Mouse (Mus musculus): ENCODE data around the gene Ube2q2. TPM values are rescaled to one million over a fixed set of nuclear protein-coding genes. Genes with fewer than 3 reads are reported as not detected.
"Not testable (repeated sequence)": the region's sequence is repeated elsewhere in the genome, so short reads cannot be mapped to it uniquely, and the experiment has no call there.

Ube2q2 gene
- polyA plus RNA-seq, 1 experiment from 2014 or later, result 41.3 TPM

DNA sequence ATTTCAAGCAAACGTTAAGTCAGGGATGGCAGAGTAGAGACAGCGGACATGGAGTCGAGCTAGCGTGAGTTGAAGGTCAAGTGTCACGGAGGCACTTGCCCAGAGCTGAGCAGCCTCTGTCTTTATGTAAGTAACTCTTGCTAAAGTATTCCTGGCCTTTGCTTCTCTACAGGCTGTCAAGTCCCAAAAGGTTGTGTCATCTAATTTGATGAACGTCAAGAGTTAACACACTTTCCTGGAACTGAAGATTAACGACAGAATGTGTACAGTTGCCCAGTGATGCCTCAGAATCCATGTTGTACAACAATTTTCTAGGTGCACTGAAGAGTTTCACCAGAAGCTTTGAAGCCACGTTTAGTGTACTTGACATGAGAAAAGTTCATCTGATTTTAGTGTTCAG is 97.8 kb downstream of the Ube2q2 start:
- Histone ChIP-seq H3K36me3 (no peaks in the 10 kb centered on the region), H3K27me3 (no peaks in the 10 kb centered on the region), H3K27ac (replicated peaks) (no peak overlapping the region), H3K9ac (no peak overlapping the region), H3K4me1 (replicated peaks) (no peaks in the 10 kb centered on the region), H3K9me3 (no peaks in the 10 kb centered on the region), H3K4me3 (no peak overlapping the region), H3K4me2 (no peak overlapping the region)
- no peak for ATAC-seq (ENCODE audit: low FRiP score, low read depth)
- WGBS, result 80% methylated on average over 8 of the region's 8 CpGs

DNA sequence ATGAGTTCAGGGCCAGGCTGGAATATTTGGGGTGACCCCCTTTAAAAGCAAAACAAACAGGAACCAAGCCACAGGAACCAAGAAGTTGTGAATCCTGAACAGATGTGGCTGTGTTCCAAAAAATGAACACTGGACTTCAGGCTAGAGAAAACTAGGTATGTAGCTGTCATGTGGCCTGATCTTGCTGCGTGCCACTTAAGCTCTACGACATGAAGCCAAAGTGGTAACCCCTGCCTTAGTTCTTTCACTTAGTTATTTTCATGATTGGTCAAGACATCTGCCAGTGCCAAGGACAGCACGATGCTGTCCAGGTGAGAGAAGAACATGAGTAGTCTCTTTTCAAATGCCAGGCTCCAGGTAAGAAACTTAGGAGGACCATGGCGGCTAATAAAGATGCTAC is 98.3 kb downstream of the Ube2q2 start:
- no peak overlapping the region for H3K27ac ChIP-seq (replicated peaks)
- H3K27me3 ChIP-seq, result no peaks in the 10 kb centered on the region
- no peak for ATAC-seq (ENCODE audit: low FRiP score, low read depth)
- no peaks in the 10 kb centered on the region for H3K4me1 ChIP-seq (replicated peaks)
- no peak overlapping the region for H3K4me2 ChIP-seq
- no peaks in the 10 kb centered on the region for H3K9me3 ChIP-seq
- 94% methylated on average over 4 of the region's 4 CpGs for WGBS
- H3K36me3 ChIP-seq, result no peaks in the 10 kb centered on the region
- no peak overlapping the region for H3K4me3 ChIP-seq
- H3K9ac ChIP-seq, result no peak overlapping the region

DNA sequence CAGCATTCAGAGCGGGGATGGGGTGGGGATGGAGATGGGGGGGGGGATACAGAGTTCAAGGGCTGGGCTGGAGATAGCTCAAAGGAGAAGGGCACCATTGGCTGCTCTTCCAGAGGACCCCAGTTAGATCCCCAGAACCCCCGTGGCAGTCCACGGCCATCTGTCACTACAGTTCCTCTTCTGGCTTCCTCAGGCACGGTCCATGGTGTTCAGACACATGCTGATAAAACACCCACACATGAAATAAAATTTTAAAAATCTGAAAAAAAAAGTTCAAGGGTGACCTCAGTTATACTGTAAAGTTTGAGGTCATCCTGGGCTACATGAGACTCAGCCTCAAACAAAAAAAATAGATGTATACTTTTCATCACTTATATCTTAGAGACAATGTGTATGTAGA is 99.8 kb downstream of the Ube2q2 start:
- H3K36me3 ChIP-seq, result no peaks in the 10 kb centered on the region
- ATAC-seq (ENCODE audit: low FRiP score, low read depth), result no peak
- WGBS, result 89% methylated on average over 4 of the region's 4 CpGs

DNA sequence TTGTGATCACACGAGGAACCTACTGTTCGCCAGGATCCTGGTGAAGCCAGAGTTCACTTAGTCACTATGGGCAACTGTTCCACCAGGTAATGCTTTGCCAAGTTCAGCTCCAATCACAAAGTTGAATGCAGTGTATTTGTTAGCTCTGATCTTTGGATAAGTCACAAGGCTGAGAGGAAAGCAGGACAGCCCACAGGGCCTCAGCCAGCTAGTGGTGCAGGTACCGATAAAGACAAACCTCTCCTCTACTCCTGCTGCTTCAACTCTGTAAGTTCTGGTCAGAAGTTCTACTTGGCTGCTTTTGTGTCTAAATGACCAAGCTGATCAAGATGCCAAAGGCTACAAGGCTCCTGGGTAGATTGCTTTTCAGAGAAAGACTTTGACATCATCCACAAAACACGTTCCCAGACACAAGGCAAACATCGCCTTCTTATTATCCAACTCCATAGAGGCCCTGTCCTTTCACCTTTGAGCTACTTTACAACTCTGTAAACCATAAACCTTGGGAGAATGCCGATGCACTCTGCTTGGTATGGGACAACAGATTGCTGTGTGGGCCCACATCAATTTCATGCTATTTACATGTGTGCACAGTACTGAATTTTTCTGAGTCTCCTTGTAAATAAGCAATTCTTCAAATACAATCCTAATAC is 102.1 kb downstream of the Ube2q2 start:
- no peak overlapping the region for H3K9ac ChIP-seq
- ATAC-seq (ENCODE audit: low FRiP score, low read depth), result no peak
- H3K27ac ChIP-seq (replicated peaks), result no peak overlapping the region
- H3K36me3 ChIP-seq, result no peaks in the 10 kb centered on the region
- H3K4me2 ChIP-seq, result no peak overlapping the region
- no peak overlapping the region for H3K4me3 ChIP-seq
- H3K4me1 ChIP-seq (replicated peaks), result no peaks in the 10 kb centered on the region
- WGBS, result 90% methylated on average over 6 of the region's 6 CpGs
- H3K9me3 ChIP-seq, result no peaks in the 10 kb centered on the region
- no peaks in the 10 kb centered on the region for H3K27me3 ChIP-seq

More for the DNA sequence above, 99.8 kb downstream of the Ube2q2 start:
- Histone ChIP-seq H3K27ac (replicated peaks) (no peak overlapping the region), H3K9me3 (no peaks in the 10 kb centered on the region), H3K27me3 (no peaks in the 10 kb centered on the region), H3K4me2 (no peak overlapping the region), H3K9ac (no peak overlapping the region), H3K4me3 (no peak overlapping the region), H3K4me1 (replicated peaks) (no peaks in the 10 kb centered on the region)

DNA sequence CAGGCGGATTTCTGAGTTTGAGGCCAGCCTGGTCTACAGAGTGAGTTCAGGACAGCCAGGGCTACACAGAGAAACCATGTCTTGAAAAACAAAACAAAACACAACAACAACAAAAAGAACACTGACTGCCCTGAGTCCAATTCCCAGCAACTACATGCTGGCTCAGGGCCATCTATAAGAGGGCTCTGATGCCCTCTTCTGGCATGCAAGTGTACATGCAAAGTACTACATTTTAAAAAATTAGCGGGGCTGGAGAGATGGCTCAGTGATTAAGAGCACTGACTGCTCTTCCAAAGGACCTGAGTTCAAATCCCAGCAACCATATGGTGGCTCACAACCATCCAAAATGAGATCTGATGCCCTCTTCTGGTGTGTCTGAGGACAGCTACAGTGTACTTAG is 103.4 kb downstream of the Ube2q2 start:
- H3K4me1 ChIP-seq (replicated peaks); H3K4me2 ChIP-seq; H3K4me3 ChIP-seq; H3K36me3 ChIP-seq; ATAC-seq (ENCODE audit: low FRiP score, low read depth); H3K27ac ChIP-seq (replicated peaks); H3K9me3 ChIP-seq; H3K27me3 ChIP-seq; H3K9ac ChIP-seq: not testable (repeated sequence)
- 54% methylated on average over 2 of the region's 2 CpGs for WGBS

DNA sequence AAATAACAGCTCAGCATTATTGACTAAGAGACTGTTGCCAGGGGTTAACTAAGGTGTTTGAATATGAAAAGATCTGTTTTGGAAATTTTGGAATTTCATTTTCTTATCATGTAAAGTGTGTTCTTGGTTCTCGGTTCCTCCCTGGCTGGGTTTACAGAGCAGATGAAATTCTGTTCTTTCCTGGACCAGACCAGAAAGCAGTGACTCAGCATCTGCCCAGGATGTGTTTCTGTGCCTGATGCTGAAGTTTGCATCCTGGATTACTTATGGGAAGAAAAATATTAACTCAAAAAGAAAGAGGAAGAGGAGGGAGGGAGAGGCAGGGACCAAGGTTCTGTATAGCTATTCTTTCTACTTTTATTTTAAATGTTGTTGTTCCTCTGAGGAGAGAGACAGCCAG is 105.2 kb downstream of the Ube2q2 start:
- Histone ChIP-seq H3K4me3 (no peak overlapping the region), H3K27me3 (no peaks in the 10 kb centered on the region), H3K36me3 (no peaks in the 10 kb centered on the region), H3K4me2 (no peak overlapping the region), H3K27ac (replicated peaks) (no peak overlapping the region), H3K9ac (no peak overlapping the region), H3K9me3 (no peaks in the 10 kb centered on the region), H3K4me1 (replicated peaks) (no peaks in the 10 kb centered on the region)
- WGBS, result 83% methylated on average over 1 of the region's 1 CpGs
- ATAC-seq (ENCODE audit: low FRiP score, low read depth), result no peak

DNA sequence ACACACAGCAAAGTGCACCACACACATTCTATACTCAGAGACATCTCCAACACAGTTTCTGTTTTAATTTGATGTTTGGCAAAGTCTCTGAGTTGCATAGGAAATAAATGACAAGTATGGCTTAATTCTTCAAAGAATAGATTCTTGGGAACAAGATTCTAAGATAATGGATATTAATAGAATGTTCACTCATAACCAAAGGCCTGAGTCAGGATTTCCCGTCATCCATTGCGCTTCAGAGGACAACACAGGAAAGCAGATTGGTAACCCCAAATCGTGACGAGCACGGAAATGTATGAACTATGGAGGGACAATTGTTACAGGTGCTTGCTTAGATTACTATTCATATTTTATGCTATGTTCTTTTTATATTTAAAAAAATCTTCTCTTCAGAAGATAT is 106.4 kb downstream of the Ube2q2 start:
- Histone ChIP-seq H3K4me3 (no peak overlapping the region), H3K4me1 (replicated peaks) (no peaks in the 10 kb centered on the region), H3K27me3 (no peaks in the 10 kb centered on the region), H3K9me3 (no peaks in the 10 kb centered on the region), H3K27ac (replicated peaks) (no peak overlapping the region), H3K36me3 (no peaks in the 10 kb centered on the region), H3K4me2 (no peak overlapping the region), H3K9ac (no peak overlapping the region)
- no peak for ATAC-seq (ENCODE audit: low FRiP score, low read depth)
- WGBS, result 98% methylated on average over 5 of the region's 5 CpGs

DNA sequence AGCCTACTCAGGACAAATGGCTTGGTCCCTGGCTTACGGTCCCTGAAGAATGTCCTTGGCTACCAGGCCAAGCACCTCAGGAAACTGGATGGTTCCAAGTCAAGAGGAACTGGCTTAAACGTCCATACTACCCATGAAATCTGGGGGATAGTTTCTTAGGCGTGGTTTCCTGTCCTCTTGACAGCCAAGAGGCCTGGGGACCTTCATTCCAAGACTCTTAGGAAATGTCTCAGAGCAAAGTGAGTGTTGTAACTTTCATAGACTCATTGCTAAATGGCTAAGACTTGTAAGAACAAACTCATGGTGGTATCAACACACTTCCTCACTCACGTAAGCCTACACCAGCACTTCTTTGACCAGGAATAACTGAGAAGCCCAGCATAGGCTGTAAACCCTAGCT is 107.0 kb downstream of the Ube2q2 start:
- no peak for ATAC-seq (ENCODE audit: low FRiP score, low read depth)
- no peaks in the 10 kb centered on the region for H3K4me1 ChIP-seq (replicated peaks)
- H3K27ac ChIP-seq (replicated peaks), result no peak overlapping the region
- H3K4me2 ChIP-seq, result no peak overlapping the region
- no peak overlapping the region for H3K9ac ChIP-seq
- WGBS, result 70% methylated on average over 4 of the region's 4 CpGs
- H3K27me3 ChIP-seq, result no peaks in the 10 kb centered on the region
- no peaks in the 10 kb centered on the region for H3K9me3 ChIP-seq
- H3K36me3 ChIP-seq, result no peaks in the 10 kb centered on the region
- H3K4me3 ChIP-seq, result no peak overlapping the region

DNA sequence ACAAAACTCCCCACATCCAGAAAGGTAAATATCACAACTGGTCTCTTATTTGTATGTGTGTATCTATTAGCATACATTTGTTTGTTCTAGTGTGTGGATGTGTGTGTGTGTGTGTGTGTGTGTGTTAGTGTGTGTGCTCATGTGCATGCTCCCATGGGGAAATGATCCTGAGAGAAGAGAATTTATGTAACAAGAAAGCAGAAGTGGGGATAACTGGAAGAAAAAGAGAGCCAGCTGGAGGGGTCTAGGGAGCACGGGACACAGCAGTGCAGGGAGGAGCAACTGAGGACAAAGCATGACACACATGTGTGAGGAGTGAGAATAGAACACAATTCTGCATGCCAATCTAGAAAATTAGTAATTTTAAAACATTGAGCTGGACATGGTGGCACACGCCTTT is 108.5 kb downstream of the Ube2q2 start:
- Histone ChIP-seq H3K4me2 (no peak overlapping the region), H3K27ac (replicated peaks) (no peak overlapping the region), H3K9ac (no peak overlapping the region), H3K4me3 (no peak overlapping the region), H3K27me3 (no peaks in the 10 kb centered on the region), H3K9me3 (no peaks in the 10 kb centered on the region), H3K4me1 (replicated peaks) (no peaks in the 10 kb centered on the region), H3K36me3 (no peaks in the 10 kb centered on the region)
- no peak for ATAC-seq (ENCODE audit: low FRiP score, low read depth)
- 82% methylated on average over 2 of the region's 2 CpGs for WGBS

Other genes with a start within 250 kb of the Ube2q2 start
- 2.5 and 2.6 TPM in 2 replicates for gene Hykk, start 231.6 kb upstream of the Ube2q2 start, polyA plus RNA-seq (2015; fragmentation: Nextera tagmentation; extraction: Ambion mirVana)
- 256 and 262 TPM in 2 replicates for gene Psma4, start 198.1 kb upstream of the Ube2q2 start, polyA plus RNA-seq (2015; fragmentation: Nextera tagmentation; extraction: Ambion mirVana)
- gene AY074887, start 197.9 kb upstream of the Ube2q2 start, polyA plus RNA-seq (2015; fragmentation: Nextera tagmentation; extraction: Ambion mirVana), result 1.1 and 1.4 TPM in 2 replicates
- gene Chrna5, start 168.0 kb upstream of the Ube2q2 start, polyA plus RNA-seq (2015; fragmentation: Nextera tagmentation; extraction: Ambion mirVana), result 4.4 and 4.5 TPM in 2 replicates
- gene Chrna3, start 122.3 kb upstream of the Ube2q2 start, polyA plus RNA-seq (2015; fragmentation: Nextera tagmentation; extraction: Ambion mirVana), result 15.5 and 18.5 TPM in 2 replicates
- gene Chrnb4, start 100.1 kb upstream of the Ube2q2 start, polyA plus RNA-seq (2015; fragmentation: Nextera tagmentation; extraction: Ambion mirVana), result 1.2 and 1.4 TPM in 2 replicates
- gene Fbxo22, start 60.1 kb downstream of the Ube2q2 start, polyA plus RNA-seq (2015; fragmentation: Nextera tagmentation; extraction: Ambion mirVana), result 77.5 and 82.7 TPM in 2 replicates
- gene Nrg4, start 178.0 kb downstream of the Ube2q2 start, polyA plus RNA-seq (2015; fragmentation: Nextera tagmentation; extraction: Ambion mirVana), result 1.2 and 1.7 TPM in 2 replicates
- 4.5 and 5.3 TPM in 2 replicates for gene Tmem266, start 178.1 kb downstream of the Ube2q2 start, polyA plus RNA-seq (2015; fragmentation: Nextera tagmentation; extraction: Ambion mirVana)